Mouse (Mus musculus) embryonic facial prominence, embryonic 10.5 days (tissue): ENCODE data around the gene Frat2. TPM values are rescaled to one million over a fixed set of nuclear protein-coding genes. Genes with fewer than 3 reads are reported as not detected.
"Not testable (repeated sequence)": the region's sequence is repeated elsewhere in the genome, so short reads cannot be mapped to it uniquely, and the experiment has no call there.

Experiments
- DNase-seq: peaks from one replicate; pipeline ENCODE4 v3.0.0-alpha.2; 2017; ENCODE audit warnings: low spot score
- H3K27ac ChIP-seq: fragments of 300-500 bp; sonication (generic); replicated peaks from 2 replicates; pipeline ENCODE4 v1.5.1; 2016; ENCODE audit warnings: mild to moderate bottlenecking
- H3K27me3 ChIP-seq: fragments of 300-500 bp; sonication (generic); replicated peaks from 2 replicates; pipeline ENCODE4 v1.6.1; 2016; ENCODE audit warnings: low read depth, mild to moderate bottlenecking; ENCODE audit not compliant: poor library complexity, severe bottlenecking
- H3K36me3 ChIP-seq: fragments of 300-500 bp; sonication (generic); replicated peaks from 2 replicates; pipeline ENCODE4 v1.6.1; 2016; ENCODE audit warnings: mild to moderate bottlenecking, moderate library complexity
- H3K4me1 ChIP-seq: fragments of 300-500 bp; sonication (generic); 2 replicates; pipeline ENCODE4 v1.6.1; 2016
- H3K4me3 ChIP-seq: fragments of 300-500 bp; sonication (generic); 2 replicates; pipeline ENCODE4 v1.5.1; 2016; ENCODE audit warnings: mild to moderate bottlenecking, moderate library complexity
- H3K9me3 ChIP-seq: fragments of 300-500 bp; sonication (generic); 2 replicates; pipeline ENCODE4 v1.6.1; 2016; ENCODE audit warnings: mild to moderate bottlenecking
- WGBS: fragments of 180-500 bp; shearing (Covaris S2); methylation state at CpG from one replicate; pipeline ENCODE4 v1.1.7; 2016; 5-methylcytosine and 5-hydroxymethylcytosine counted together
- polyA plus RNA-seq: library from polyadenylated mRNA; unstranded; fragments of >200 nt; fragmentation: Nextera tagmentation; extraction: Ambion mirVana; gene quantifications from 2 replicates; pipeline ENCODE4 v1.2.1, GENCODE M21; 2016

Frat2 gene
- 3.8 and 4.3 TPM in 2 replicates for polyA plus RNA-seq

DNA sequence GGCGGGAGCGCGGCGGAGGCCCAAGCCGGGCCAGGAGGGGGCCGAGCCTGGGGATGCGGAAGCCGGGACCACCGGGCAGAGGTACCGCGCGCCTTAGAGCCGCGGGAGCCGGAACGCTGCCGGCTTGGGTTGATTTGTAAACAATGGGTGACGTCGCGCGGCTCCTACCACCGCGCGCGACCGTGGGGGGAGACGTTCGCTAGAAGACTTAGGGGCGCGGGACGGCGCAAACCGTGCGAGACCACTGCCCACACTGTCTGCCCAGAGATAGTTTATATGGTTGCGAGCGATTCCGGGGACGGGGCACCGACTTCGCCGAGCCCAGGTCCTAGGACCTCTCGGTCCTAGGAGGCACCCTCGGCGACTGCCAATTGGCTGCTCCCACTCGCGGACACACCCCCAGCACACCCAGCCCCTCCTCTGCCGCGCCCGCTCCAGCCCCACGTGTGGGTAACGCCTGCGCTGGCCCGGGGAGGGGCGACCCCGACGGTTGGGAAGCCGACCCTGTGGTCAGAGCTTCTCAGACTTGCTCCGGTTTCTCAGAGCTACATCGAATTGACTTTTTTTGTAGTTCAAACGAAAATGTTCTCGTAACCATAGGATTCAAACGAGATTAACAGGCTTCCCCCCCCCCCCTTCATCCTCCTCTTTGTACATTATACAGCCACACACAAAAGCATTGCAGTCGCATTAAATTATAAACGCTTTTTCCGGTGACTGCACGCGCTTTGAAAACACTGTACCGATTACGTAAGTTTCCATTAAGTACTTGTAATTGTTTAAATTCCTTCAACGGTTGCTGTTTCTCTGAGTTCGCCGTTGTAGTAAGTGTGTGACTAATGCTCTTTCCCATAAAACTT lies at the start of gene Frat2:
Gene Frat2, minus strand, starts transcription at position 141 of the 860 bp plus-strand sequence.
- Histone ChIP-seq H3K27me3 (peaks cover 22% of the 10 kb centered on the region), H3K4me3 (peak within 1 kb of the TSS; percentile 85), H3K27ac (peak within 1 kb of the TSS; percentile 95), H3K9me3 (no peaks in the 10 kb centered on the region), H3K4me1 (peaks cover 33% of the 10 kb centered on the region), H3K36me3 (no peaks in the 10 kb centered on the region)
- peak; percentile 95 for DNase-seq
- 1% methylated on average over 72 of the region's 72 CpGs for WGBS

DNA sequence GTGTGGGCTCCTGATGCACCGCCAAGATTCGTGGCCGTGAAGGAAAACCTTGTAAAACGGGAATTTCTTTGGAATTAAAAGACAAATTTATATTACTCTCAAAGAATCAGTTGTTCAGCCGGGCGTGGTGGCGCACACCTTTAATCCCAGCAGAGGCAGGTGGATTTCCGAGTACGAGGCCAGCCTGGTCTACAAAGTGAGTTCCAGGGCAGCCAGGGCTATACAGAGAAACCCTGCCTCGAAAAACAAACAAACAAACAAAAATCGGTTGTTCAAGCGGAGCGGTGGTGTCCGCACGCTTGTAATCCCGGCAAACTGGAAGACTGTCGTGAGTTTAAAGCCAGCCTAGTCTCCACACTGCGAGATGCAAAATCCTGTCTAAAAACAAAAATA lies 48.4 kb upstream of the Frat2 start:
- no peak for DNase-seq
- Histone ChIP-seq H3K27ac (peak overlapping the region; percentile 31; the same call in 1 of the 2 replicates), H3K9me3 (no peaks in the 10 kb centered on the region), H3K27me3 (no peaks in the 10 kb centered on the region), H3K4me3 (peak overlapping the region; percentile 85), H3K36me3 (peaks cover 13% of the 10 kb centered on the region), H3K4me1 (peaks cover 17% of the 10 kb centered on the region)
- 17% methylated on average over 18 of the region's 18 CpGs for WGBS

DNA sequence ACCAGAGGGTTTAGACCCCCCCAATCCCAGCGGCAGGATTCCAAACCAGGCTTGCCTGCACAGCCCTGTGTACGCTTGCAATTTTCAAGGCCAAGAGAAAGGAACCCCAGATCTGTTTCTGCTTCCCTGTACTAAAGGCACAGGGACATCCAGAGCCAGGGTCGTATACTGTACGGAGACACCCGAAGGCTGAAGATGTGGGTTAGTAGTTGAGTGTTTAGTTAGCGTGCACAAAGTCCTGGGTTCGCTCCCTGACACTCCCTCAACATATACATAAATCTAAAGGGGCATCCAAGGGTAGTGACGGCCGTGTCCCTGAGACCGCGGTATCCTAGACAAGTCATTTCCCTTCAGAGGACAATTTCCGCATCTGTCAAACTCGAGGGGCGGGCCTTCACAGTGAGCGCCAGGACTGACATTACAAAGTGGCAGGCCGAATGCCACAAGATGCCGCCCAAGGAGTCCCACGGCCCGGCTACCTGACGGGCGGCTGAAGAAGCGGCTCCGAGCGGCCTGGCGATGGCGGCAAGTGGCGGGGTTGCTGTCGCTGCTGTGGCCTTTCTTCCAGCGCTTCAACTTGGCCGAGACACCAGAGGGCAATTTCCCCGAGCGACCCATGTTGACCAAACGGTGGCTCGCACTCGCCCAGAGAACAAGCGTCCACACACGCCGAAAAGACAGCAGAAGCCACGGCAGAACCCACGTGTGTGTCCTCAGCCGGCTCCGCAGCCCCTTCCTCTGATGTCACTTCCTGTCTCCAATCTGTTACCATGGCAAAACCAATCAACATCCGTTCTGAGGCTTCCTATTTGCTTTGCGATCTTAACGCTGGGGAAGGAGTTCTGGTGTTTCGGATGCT lies 47.8 kb upstream of the Frat2 start, which contains the start of gene Rrp12:
Gene Rrp12, minus strand, starts transcription at position 714 of the 859 bp plus-strand sequence.
- Histone ChIP-seq H3K4me1 (peaks cover 17% of the 10 kb centered on the region), H3K27ac (peak within 1 kb of the TSS; percentile 44; the same call in 1 of the 2 replicates), H3K9me3 (no peaks in the 10 kb centered on the region), H3K36me3 (peaks cover 19% of the 10 kb centered on the region), H3K4me3 (peak within 1 kb of the TSS; percentile 85), H3K27me3 (no peaks in the 10 kb centered on the region)
- peak; percentile 86 for DNase-seq
- 2% methylated on average over 46 of the region's 46 CpGs for WGBS

DNA sequence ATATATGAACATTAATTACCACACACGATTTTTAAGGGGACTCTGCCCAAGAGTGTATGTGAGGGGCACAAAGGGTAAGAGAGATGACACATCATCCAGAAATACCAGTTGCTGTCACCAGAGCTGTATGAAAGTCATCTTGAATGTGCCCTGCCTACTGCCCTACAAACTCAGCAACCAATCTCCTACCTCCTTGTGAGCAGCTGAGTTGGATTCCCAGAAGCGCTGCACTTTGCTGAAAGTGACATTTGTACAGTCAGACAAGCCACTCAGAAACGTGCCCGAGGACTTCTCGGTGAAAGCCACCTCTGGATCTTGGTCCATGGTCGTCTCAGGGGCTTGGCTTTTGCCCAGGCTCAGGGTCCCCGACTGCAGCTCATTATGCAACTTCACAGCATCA lies 47.0 kb upstream of the Frat2 start:
- H3K27ac ChIP-seq: no peak overlapping the region
- peaks cover 26% of the 10 kb centered on the region for H3K36me3 ChIP-seq
- WGBS: 53% methylated on average over 7 of the region's 7 CpGs
- H3K4me1 ChIP-seq: peaks cover 17% of the 10 kb centered on the region
- no peaks in the 10 kb centered on the region for H3K9me3 ChIP-seq
- peak overlapping the region; percentile 85 for H3K4me3 ChIP-seq
- no peaks in the 10 kb centered on the region for H3K27me3 ChIP-seq
- DNase-seq: no peak

DNA sequence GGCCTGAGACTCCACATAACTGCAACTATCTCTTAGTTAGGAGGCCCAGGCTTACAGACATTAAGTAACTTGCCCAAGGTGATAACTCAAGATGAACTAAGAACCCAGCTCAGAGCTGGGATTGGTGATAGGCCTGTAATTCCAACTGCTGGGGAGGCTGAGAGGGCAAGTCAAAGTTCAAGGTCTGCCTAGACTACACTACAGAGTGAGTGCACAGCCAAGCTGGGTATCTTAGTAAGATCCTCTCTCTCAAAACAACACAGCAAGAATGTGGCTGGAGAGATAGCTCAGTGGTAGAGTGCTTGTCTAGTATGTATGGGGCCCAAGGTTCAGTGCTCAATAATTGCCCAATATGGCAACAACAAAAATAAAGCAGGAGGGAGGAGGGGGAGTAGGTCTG lies 40.3 kb upstream of the Frat2 start:
- no peaks in the 10 kb centered on the region for H3K9me3 ChIP-seq
- no peak for DNase-seq
- no peaks in the 10 kb centered on the region for H3K4me1 ChIP-seq
- peaks cover 88% of the 10 kb centered on the region for H3K36me3 ChIP-seq
- H3K4me3 ChIP-seq: no peak overlapping the region
- H3K27ac ChIP-seq: no peak overlapping the region
- no peaks in the 10 kb centered on the region for H3K27me3 ChIP-seq

DNA sequence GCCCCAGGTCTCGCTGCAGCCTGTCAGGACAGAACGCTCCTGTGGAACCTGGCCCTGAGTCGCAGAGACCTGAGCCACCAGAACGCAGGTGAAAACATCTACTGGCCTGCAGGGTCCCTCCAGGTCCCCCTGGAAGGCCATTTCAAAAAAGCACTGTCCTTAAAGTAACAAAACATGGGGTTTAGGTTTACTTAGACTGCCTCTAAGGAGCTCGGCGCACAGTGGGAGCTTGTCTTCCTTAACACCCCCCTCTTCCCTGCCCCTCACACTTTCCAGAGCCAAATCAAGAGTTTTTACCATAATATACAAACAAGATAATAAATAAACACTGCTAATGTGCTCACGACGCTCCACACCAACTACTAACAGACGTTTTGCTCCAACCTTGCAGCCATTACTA lies 36.0 kb upstream of the Frat2 start:
- no peaks in the 10 kb centered on the region for H3K4me1 ChIP-seq
- H3K27ac ChIP-seq: no peak overlapping the region
- 92% methylated on average over 9 of the region's 9 CpGs for WGBS
- no peak overlapping the region for H3K4me3 ChIP-seq
- DNase-seq: no peak
- no peaks in the 10 kb centered on the region for H3K9me3 ChIP-seq
- peaks cover 96% of the 10 kb centered on the region for H3K36me3 ChIP-seq
- H3K27me3 ChIP-seq: no peaks in the 10 kb centered on the region

DNA sequence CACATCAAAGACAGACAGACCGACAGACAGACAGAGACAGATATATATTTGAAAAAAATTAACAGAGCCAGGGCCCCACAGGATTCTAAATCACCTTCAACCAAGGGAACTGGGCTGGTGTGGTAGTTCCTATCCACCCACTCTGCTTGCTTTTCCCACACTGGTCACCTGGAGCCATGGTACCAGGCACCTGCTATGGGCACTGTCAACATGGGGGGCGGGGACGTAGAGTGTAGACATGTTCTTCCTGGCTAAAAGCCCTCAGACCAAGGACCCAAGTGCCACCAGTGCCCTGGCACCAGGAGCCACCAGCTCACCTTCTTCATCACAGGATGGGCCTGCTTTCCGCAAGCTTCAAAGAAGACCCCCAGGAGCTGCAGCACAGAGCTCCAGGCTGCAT lies 33.9 kb upstream of the Frat2 start:
- DNase-seq: no peak

DNA sequence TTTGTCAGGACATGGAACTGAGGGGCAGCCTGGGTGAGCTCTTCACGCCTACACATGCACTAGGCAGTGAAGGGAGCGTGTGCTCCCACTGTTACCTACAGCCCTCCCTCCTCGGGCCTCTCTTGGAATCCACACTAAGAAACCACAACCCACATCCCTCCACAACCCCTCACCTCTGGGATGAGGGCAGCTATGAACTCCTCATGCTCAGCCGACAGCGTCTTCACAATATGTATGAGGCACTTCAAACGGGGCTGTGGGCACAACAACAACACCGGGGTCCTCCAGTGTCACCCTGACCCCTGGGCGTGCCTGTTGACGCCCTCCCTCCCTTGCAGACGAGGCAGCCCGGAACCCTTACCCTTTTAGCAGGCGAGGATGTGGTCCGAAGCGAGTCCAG lies 26.4 kb upstream of the Frat2 start:
- Histone ChIP-seq H3K4me3 (no peak overlapping the region), H3K4me1 (no peaks in the 10 kb centered on the region), H3K9me3 (no peaks in the 10 kb centered on the region), H3K36me3 (peaks cover 97% of the 10 kb centered on the region), H3K27me3 (no peaks in the 10 kb centered on the region), H3K27ac (no peak overlapping the region)
- no peak for DNase-seq
- 95% methylated on average over 14 of the region's 14 CpGs for WGBS

More for the DNA sequence above, 33.9 kb upstream of the Frat2 start:
- Histone ChIP-seq H3K9me3 (no peaks in the 10 kb centered on the region), H3K4me3 (no peak overlapping the region), H3K27me3 (no peaks in the 10 kb centered on the region), H3K36me3 (peaks cover 94% of the 10 kb centered on the region), H3K27ac (no peak overlapping the region), H3K4me1 (no peaks in the 10 kb centered on the region)
- 95% methylated on average over 4 of the region's 4 CpGs for WGBS

DNA sequence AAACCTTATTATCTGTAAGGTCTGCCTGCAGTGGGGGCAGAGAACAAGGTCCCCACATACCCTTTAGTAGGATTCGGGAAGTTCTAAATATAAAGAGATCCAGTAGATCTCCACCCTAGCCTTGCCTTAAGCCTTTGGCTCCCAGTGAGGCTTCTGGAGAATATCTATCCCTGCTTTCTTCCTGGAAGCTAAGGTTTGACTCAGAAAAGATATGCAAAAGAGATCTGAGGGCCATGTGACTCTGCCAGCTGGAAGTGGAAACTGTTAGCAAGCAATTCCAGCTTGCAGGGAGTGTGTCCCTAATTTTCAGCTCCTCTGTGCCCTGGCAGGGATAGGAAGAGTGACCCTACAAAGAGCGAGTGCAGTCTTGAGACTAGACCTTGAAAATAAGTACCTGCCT lies 24.4 kb upstream of the Frat2 start:
- DNase-seq: no peak
- Histone ChIP-seq H3K4me1 (no peaks in the 10 kb centered on the region), H3K27ac (no peak overlapping the region), H3K4me3 (no peak overlapping the region), H3K27me3 (no peaks in the 10 kb centered on the region), H3K9me3 (no peaks in the 10 kb centered on the region), H3K36me3 (peaks cover 98% of the 10 kb centered on the region)
- 99% methylated on average over 2 of the region's 2 CpGs for WGBS

DNA sequence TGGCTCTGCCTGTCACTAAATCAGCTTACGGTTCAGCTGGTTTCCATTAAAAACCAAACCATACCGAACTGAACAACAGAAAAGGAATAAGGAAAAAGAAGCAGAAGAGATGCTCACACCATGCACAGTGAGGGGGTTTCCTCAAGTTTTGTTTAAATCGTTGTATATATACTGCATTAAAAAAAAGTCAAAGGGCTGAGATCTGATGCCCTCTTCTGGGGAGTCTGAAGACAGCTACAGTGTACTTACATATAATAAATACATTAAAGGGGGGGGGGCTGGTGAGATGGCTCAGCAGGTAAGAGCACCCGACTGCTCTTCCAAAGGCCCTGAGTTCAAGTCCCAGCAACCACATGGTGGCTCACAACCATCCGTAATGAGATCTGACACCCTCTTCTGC lies 22.0 kb upstream of the Frat2 start:
- H3K36me3 ChIP-seq: peaks cover 100% of the 10 kb centered on the region
- H3K27me3 ChIP-seq, H3K4me1 ChIP-seq, H3K9me3 ChIP-seq, H3K4me3 ChIP-seq, H3K27ac ChIP-seq, DNase-seq: not testable (repeated sequence)
- WGBS: 86% methylated on average over 5 of the region's 5 CpGs

DNA sequence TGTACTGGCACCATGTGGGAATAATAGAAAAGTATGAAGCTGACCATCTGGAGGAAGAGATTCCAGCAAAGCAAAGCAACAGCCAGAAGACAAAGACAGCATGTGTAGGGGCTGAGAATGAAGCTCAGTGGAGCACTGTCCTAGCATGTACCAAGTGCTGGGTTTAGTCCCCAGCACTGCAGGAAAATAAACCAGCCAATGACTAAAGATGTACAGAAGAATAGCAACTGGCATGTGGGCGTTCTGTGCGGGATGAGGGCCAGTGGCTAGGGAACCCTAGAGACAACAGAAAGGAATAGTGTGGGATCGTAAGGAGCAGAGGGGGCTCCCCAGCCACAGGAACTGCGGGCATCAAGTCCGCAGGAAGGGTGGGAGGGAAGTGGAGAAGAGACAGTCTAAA lies 21.4 kb upstream of the Frat2 start:
- no peak for DNase-seq
- Histone ChIP-seq H3K4me3 (no peak overlapping the region), H3K27me3 (no peaks in the 10 kb centered on the region), H3K36me3 (peaks cover 100% of the 10 kb centered on the region), H3K9me3 (no peaks in the 10 kb centered on the region), H3K27ac (no peak overlapping the region), H3K4me1 (no peaks in the 10 kb centered on the region)
- 96% methylated on average over 5 of the region's 5 CpGs for WGBS

DNA sequence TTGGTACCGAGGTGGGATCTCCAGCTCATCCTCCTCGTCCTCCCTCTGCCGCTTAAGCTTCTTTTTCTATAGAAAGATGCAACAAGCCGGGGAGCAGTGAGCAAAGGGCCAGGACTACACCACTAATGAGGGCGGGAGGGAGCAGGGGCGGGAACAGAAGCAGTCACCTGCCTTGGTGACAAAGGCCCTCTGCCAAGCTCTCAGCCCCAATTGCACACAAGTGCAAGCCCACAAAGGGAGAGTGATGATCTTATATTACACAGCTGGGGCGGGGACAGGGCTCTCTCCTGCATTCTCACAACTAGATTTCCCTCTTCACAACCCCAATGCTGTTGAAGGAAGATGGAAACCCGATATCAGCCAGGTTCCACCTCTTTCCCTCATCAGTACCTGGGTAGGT lies 18.8 kb upstream of the Frat2 start:
- Histone ChIP-seq H3K4me3 (no peak overlapping the region), H3K9me3 (no peaks in the 10 kb centered on the region), H3K27ac (no peak overlapping the region), H3K27me3 (no peaks in the 10 kb centered on the region), H3K4me1 (no peaks in the 10 kb centered on the region), H3K36me3 (peaks cover 100% of the 10 kb centered on the region)
- no peak for DNase-seq
- WGBS: 88% methylated on average over 8 of the region's 8 CpGs
